8 mouse cellular contexts compared by ENCODE assay signal in genomic region chr3:31094531-31095178, GRCm38 (mm10). TPM values are rescaled to one million over a fixed set of nuclear protein-coding genes. Genes with fewer than 3 reads are reported as not detected.
DNase-seq lines count a peak whose midpoint lies in the region; ATAC-seq and TF ChIP-seq lines count a peak whose summit lies in the region.

Skil (plus strand) TSS chr3:31095058.

- TF ChIP-seq CTCF in ES-Bruce4 (IDR thresholded peaks at IDR 0.05; ENCODE audit: low read depth, low read length) = no peak
- no peak for TF ChIP-seq CTCF in lung, adult 2 months (IDR thresholded peaks at IDR 0.05; ENCODE audit: insufficient read depth, low read length)

- H3K4me3 ChIP-seq in ES-Bruce4 (ENCODE audit: low read depth, low read length) = peak within 1 kb of the TSS; percentile 96
- H3K4me3 ChIP-seq in forebrain, embryonic 14.5 days (ENCODE audit: low read depth, low read length) = peak within 1 kb of the TSS; percentile 89
- H3K4me3 ChIP-seq in lung, adult 2 months (replicated peaks; ENCODE audit: extremely low read depth, low read depth, low read length) = peak within 1 kb of the TSS; percentile 91

- WGBS in forebrain, embryonic 14.5 days = under 1% methylated on average over 61 of the region's 109 CpGs
- WGBS in lung, adult 2 months = under 1% methylated on average over 92 of the region's 109 CpGs

- no peak for TF ChIP-seq POLR2A in ES-Bruce4 (IDR thresholded peaks at IDR 0.05; ENCODE audit: insufficient read depth, low read length)
- peak; percentile 54; the same call in 1 of the 2 replicates for TF ChIP-seq POLR2A in lung, adult 2 months (IDR thresholded peaks at IDR 0.05; ENCODE audit: borderline replicate concordance, extremely low read depth, low read depth, low read length)

- peak within 1 kb of the TSS; percentile 80 for H3K27ac ChIP-seq in ES-Bruce4 (ENCODE audit: insufficient read depth, low read length)
- H3K27ac ChIP-seq in forebrain, embryonic 14.5 days (ENCODE audit: low read depth, low read length) = peak within 1 kb of the TSS; percentile 100

- H3K9ac ChIP-seq in ES-Bruce4 (ENCODE audit: low read depth, poor library complexity, severe bottlenecking) = peak within 1 kb of the TSS; percentile 98
- peak within 1 kb of the TSS; percentile 92 for H3K9ac ChIP-seq in forebrain, embryonic 14.5 days (ENCODE audit: low read length)

- DNase-seq in forebrain, embryonic 14.5 days (ENCODE audit: low spot score) = peak; percentile 95
- DNase-seq in heart, postnatal 14 days = peak; percentile 95 to 96
- peak; percentile 89 to 94 for DNase-seq in layer of hippocampus, adult 18-20 months (ENCODE audit: low spot score in 2 of 2)
- peak; percentile 90 for DNase-seq in lung, adult 2 months
- peak; percentile 86 to 88 for DNase-seq in thymus, adult 18-20 months

- H3K4me1 ChIP-seq in ES-Bruce4 (ENCODE audit: control insufficient read depth, insufficient read depth, low read length) = peaks cover 7% of the 10 kb centered on the region
- peaks cover 20% of the 10 kb centered on the region for H3K4me1 ChIP-seq in forebrain, embryonic 14.5 days (ENCODE audit: control insufficient read depth, insufficient read depth, low read length)
- H3K4me1 ChIP-seq in lung, adult 2 months (ENCODE audit: control insufficient read depth, insufficient read depth, low read length) = peaks cover 8% of the 10 kb centered on the region

- peak; percentile 89 for ATAC-seq in cerebellum, adult (ENCODE audit: insufficient number of reproducible peaks, low FRiP score, low TSS enrichment)
- ATAC-seq in forebrain, embryonic 14.5 days = peak; percentile 95
- ATAC-seq in neutrophil, adult 5-6 weeks (ENCODE audit: extremely low read depth, insufficient number of reproducible peaks, low FRiP score, poor library complexity, severe bottlenecking) = peak; percentile 71

- intact Hi-C loops in heart, postnatal 14 days (cut with DNase I) = loop anchor here (5.0 kb wide), 1 partner anchor 43 kb away; no protein-coding TSS in a partner anchor

- no peaks in the 10 kb centered on the region for H3K9me3 ChIP-seq in ES-Bruce4 (replicated peaks; ENCODE audit: control insufficient read depth, insufficient read depth, low read length, poor library complexity, severe bottlenecking)
- no peaks in the 10 kb centered on the region for H3K9me3 ChIP-seq in forebrain, embryonic 14.5 days (replicated peaks; ENCODE audit: control insufficient read depth, low read length)

- TF ChIP-seq EP300 in ES-Bruce4 (IDR thresholded peaks at IDR 0.05; ENCODE audit: insufficient read depth, low read depth, low read length) = no peak

- no peaks in the 10 kb centered on the region for H3K27me3 ChIP-seq in ES-Bruce4 (ENCODE audit: control insufficient read depth, insufficient read depth, low read length, poor library complexity, severe bottlenecking)
- no peaks in the 10 kb centered on the region for H3K27me3 ChIP-seq in forebrain, embryonic 14.5 days (replicated peaks; ENCODE audit: control insufficient read depth, insufficient read depth, low read length)

- H3K36me3 ChIP-seq in ES-Bruce4 (ENCODE audit: control insufficient read depth, insufficient read depth, low read length, poor library complexity, severe bottlenecking) = peaks cover 18% of the 10 kb centered on the region
- peaks cover 3% of the 10 kb centered on the region; the same call in 1 of the 2 replicates for H3K36me3 ChIP-seq in forebrain, embryonic 14.5 days (ENCODE audit: control insufficient read depth, insufficient read depth, low read length)

- H3K4me2 ChIP-seq in forebrain, embryonic 14.5 days (ENCODE audit: low read length) = peak within 1 kb of the TSS; percentile 78

RNA-seq across cellular contexts. Expression of gene Skil, which starts in this region (rescaled TPM):
- polyA plus RNA-seq in ES-Bruce4 (2011; ENCODE audit: insufficient read depth, insufficient read length, low read depth, missing spikeins) = 64.4 and 69.6 TPM in 2 replicates
- 24.2 and 36.0 TPM in 2 replicates for polyA plus RNA-seq in forebrain, embryonic 14.5 days (2014; fragmentation: Nextera tagmentation; extraction: Ambion mirVana)
- 10 to 100 TPM; 19.6 to 23.4 TPM for total RNA-seq in heart, postnatal 14 days (2021)
- 10 to 100 TPM; 61.6 to 63.4 TPM for total RNA-seq in layer of hippocampus, adult 18-20 months (2021)
- polyA plus RNA-seq in lung, adult 2 months (2012; rRNA removed) = 6.9 and 11.1 TPM in 2 replicates
- 80.4 and 87.1 TPM in 2 replicates for total RNA-seq in neutrophil, adult 5-6 weeks (2017)

Comparison
In these comparisons a context has a peak if more than half of its experiments do, and no peak if none do; other contexts are left out.
1. Peak in every context shown above with its lines: DNase-seq, ATAC-seq, H3K4me3 ChIP-seq and H3K27ac ChIP-seq.